Comparison of ENCODE assay signal across 10 mouse cellular contexts in genomic region chr7:89116261-89116664, GRCm38 (mm10).
DNase-seq lines count a peak whose midpoint lies in the region; ATAC-seq and TF ChIP-seq lines count a peak whose summit lies in the region.
"Had no signal": no experiment of that assay in that cellular context is flagged by ENCODE, and none has a peak within 500 bp of the region (broad histone marks: within the 10 kb centered on the region; RNA-seq: fewer than 3 reads in every experiment).

No protein-coding gene starts in this region.

- no peak for DNase-seq in layer of hippocampus, adult 2 months (ENCODE audit: low spot score in 2 of 2)
- DNase-seq in layer of hippocampus, adult 18-20 months (ENCODE audit: low spot score in 2 of 2): no peak
- DNase-seq in kidney, postnatal 10 days: peak; percentile 17
- no peak for DNase-seq in urinary bladder, postnatal 36 days (ENCODE audit: low spot score in 2 of 2)
- DNase-seq in forebrain, embryonic 11.5 days (ENCODE audit: low spot score): no peak
- no peak for DNase-seq in adrenal gland, postnatal 25 days
- DNase-seq: cerebellum, postnatal 10 days had no signal

- no peaks in the 10 kb centered on the region for H3K9me3 ChIP-seq in heart, embryonic 14.5 days (ENCODE audit: control insufficient read depth, low read length)
- no peaks in the 10 kb centered on the region for H3K9me3 ChIP-seq in forebrain, embryonic 11.5 days (ENCODE audit: control insufficient read depth, low read length)
- H3K9me3 ChIP-seq: liver, embryonic 15.5 days had no signal

- peak; percentile 76 for ATAC-seq in heart, embryonic 14.5 days (ENCODE audit: insufficient number of reproducible peaks, insufficient read depth, low FRiP score, low read depth)
- ATAC-seq in megakaryocyte progenitor cell, adult 5-6 weeks (replicated peaks; ENCODE audit: poor library complexity): 0 out of 2 replicates have a peak, but pooled peaks have one; percentile 31
- ATAC-seq in forebrain, embryonic 11.5 days (replicated peaks; ENCODE audit: low FRiP score): no peak

- peak overlapping the region; percentile 21 for H3K27ac ChIP-seq in layer of hippocampus, adult 2 months
- peak overlapping the region; percentile 53 to 56 for H3K27ac ChIP-seq in heart, embryonic 14.5 days (replicated peaks in 1 of 2; ENCODE audit: control insufficient read depth in 1 of 2, insufficient read depth in 1 of 2, low read depth in 2 of 2, low read length in 2 of 2)
- H3K27ac ChIP-seq in forebrain, embryonic 11.5 days (ENCODE audit: low read depth, low read length): no peak overlapping the region
- H3K27ac ChIP-seq: liver, embryonic 15.5 days had no signal

- H3K4me2 ChIP-seq in heart, embryonic 14.5 days (ENCODE audit: low read length): no peak overlapping the region
- H3K4me2 ChIP-seq in forebrain, embryonic 11.5 days (ENCODE audit: low read depth, low read length, severe bottlenecking): no peak overlapping the region
- H3K4me2 ChIP-seq: liver, embryonic 15.5 days had no signal

- H3K4me3 ChIP-seq in layer of hippocampus, adult 2 months: no peak overlapping the region
- no peak overlapping the region for H3K4me3 ChIP-seq in heart, embryonic 14.5 days (ENCODE audit: control insufficient read depth in 1 of 2, insufficient read depth in 1 of 2, low read depth in 1 of 2, low read length in 2 of 2)
- no peak overlapping the region for H3K4me3 ChIP-seq in forebrain, embryonic 11.5 days (ENCODE audit: low read depth, low read length)
- H3K4me3 ChIP-seq: liver, embryonic 15.5 days had no signal

- no peak overlapping the region for H3K9ac ChIP-seq in heart, embryonic 14.5 days (ENCODE audit: low read length)
- no peak overlapping the region for H3K9ac ChIP-seq in forebrain, embryonic 11.5 days (ENCODE audit: low read length)
- H3K9ac ChIP-seq: liver, embryonic 15.5 days had no signal

- no peak for TF ChIP-seq CTCF in layer of hippocampus, adult 2 months (conservative IDR thresholded peaks at IDR 0.05)

- no peaks in the 10 kb centered on the region; a peak in 1 of 4 replicates for H3K4me1 ChIP-seq in heart, embryonic 14.5 days (ENCODE audit: control insufficient read depth in 2 of 2, insufficient read depth in 2 of 2, low read length in 2 of 2)
- no peaks in the 10 kb centered on the region for H3K4me1 ChIP-seq in forebrain, embryonic 11.5 days (replicated peaks; ENCODE audit: control insufficient read depth, insufficient read depth, low read length)
- H3K4me1 ChIP-seq: liver, embryonic 15.5 days had no signal

- H3K36me3 ChIP-seq in heart, embryonic 14.5 days (ENCODE audit: control insufficient read depth, insufficient read depth, low read length): no peaks in the 10 kb centered on the region
- H3K36me3 ChIP-seq in forebrain, embryonic 11.5 days (ENCODE audit: control insufficient read depth, insufficient read depth, low read length): no peaks in the 10 kb centered on the region
- H3K36me3 ChIP-seq: liver, embryonic 15.5 days had no signal

- H3K27me3 ChIP-seq in heart, embryonic 14.5 days (ENCODE audit: control insufficient read depth, insufficient read depth, low read length): no peaks in the 10 kb centered on the region
- no peaks in the 10 kb centered on the region for H3K27me3 ChIP-seq in forebrain, embryonic 11.5 days (ENCODE audit: control insufficient read depth, insufficient read depth, low read length)
- H3K27me3 ChIP-seq: liver, embryonic 15.5 days had no signal

- 53% methylated on average over 1 of the region's 1 CpGs for WGBS in heart, embryonic 14.5 days
- 63% methylated on average over 1 of the region's 1 CpGs for WGBS in forebrain, embryonic 11.5 days
